Mouse (Mus musculus): Measurements from ENCODE around the gene Pyroxd2.

DNA sequence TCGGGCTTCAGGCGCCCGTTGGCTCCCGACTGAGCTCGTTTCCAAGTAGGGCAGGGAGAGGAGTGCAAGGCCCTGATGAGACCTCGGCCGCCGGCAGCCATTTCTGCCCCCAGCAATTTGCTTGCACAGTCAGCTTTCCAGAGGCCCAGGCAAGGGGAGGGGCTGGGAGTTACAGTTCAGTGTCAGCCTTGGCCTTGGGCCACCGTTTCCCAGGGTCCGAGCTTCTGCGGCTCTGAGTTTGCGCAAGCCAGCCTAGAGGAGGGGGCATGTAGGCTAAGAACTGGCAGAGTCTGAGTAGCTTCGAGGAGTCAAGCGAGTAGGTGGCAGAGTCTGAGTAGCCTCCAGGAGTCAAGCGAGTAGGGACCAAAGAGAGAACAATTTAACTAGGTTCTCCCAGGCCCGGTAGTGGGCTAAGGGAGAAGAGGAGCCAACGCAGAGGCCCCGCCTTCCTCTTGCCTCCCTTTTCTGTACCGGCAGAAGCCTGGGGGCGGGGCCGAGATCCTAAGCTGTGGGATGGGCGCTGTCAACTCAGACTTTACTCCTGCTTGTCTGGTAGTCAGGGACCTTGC lies at the start of gene Pyroxd2:
- TF ChIP-seq POLR2A (IDR thresholded peaks at IDR 0.05; ENCODE audit: low read depth, low read length): peak; percentile 55
- TF ChIP-seq CTCF (conservative IDR thresholded peaks at IDR 0.05; ENCODE audit: insufficient read depth, insufficient read length, low read depth, low read length): no peak
